Mouse (Mus musculus) ES-E14 (cell line): ENCODE measurements around the gene Clcnkb.

Experiments
- MAFK ChIP-seq: IDR thresholded peaks from 2 replicates; pipeline ENCODE4 v1.6.1; 2014; ENCODE audit warnings: mild to moderate bottlenecking, low read depth, low read length, inconsistent platforms; ENCODE audit not compliant: insufficient read depth
- ZNF384 ChIP-seq: IDR thresholded peaks from 2 replicates; pipeline ENCODE4 v1.6.1; 2012; ENCODE audit warnings: low read depth, low read length, inconsistent platforms

DNA sequence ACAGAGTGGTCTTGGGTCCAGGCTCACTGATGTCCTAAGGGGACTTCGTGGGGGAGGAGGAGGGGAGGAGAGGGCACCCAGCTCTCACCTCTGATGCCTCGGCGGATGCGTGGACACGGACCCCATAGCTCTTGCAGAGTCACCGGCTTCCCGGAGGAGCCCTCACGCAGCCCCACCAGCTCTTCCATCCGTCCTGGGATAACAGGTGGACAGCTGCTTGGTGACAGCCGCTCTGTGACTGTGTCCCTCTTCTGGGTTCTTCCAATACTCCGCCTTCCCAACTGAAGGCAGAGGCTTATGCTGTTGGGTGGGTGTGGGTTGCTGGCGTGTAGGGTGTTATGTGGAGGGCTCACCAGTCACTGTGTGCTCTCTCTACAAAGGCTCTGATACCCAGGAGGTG lies 18.0 kb downstream of the Clcnkb start:
- no peak for TF ChIP-seq ZNF384
- no peak for TF ChIP-seq MAFK
